Mouse (Mus musculus) cerebellum, adult 11-12 months (tissue): Measurements from ENCODE around the gene Rpf1.

Experiments
- DNase-seq: peaks from one replicate; pipeline ENCODE4 v3.0.0; 2022

Rpf1 gene

GRCm38 (mm10) chr3:146520798-146521651, at the start of gene Rpf1:
Rpf1 (minus strand) TSS chr3:146521429.
- peak; percentile 91 for DNase-seq

DNA sequence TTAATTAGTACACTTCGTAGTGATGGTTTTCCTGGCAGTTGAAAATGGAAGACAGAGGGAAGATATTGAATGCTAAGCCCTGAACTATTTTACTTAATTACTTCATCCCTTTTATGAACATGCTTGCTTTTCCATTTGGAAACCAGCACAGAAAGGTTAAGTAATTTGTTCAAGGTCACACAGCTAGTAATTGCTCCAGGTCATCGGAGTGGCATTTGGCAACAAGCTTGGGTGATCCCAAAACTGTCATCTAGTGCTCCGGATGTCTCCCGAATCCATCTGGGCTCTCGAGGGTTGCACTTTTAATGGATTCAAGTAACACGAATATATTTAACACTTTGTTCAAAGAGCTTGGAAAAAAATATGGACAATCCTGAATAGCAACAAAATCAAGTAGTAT, 49.7 kb upstream of the Rpf1 start:
- no peak for DNase-seq

DNA sequence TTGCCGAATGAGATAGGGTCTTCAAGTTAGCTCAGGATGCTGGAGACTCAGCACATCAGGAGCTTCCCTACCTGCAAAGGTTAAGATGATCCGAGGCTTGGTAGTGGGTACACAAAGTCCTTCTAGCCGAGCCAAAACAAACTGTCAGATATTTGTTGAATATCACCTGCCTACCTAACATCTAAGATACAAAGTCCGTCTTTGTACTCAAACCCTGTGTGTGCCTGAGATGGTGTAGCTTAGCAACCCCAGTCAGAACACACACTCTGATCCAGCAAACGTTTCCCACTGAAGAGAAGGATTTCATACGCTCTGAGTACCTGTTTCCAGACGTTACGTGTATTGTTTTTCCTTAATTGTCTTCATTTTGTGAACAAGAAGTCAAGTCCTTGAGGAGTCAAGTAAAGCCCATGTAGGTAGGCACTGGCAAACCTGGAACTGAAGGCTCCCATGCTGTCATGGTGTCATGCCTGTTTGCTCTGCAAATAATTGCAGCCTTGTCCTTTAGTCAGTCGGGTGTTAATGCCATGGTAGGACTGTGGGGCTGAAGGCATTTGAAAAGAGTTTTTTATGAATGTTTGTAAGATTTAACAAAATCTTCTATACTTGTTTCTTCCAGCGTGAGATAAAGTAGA, 49.0 kb upstream of the Rpf1 start, which contains the start of gene Uox:
TSS of gene Uox (plus strand) at position 279 of the 635 bp plus-strand sequence.
- DNase-seq, result no peak

GRCm38 (mm10) chr3:146569594-146569993, 48.4 kb upstream of the Rpf1 start:
- no peak for DNase-seq

DNA sequence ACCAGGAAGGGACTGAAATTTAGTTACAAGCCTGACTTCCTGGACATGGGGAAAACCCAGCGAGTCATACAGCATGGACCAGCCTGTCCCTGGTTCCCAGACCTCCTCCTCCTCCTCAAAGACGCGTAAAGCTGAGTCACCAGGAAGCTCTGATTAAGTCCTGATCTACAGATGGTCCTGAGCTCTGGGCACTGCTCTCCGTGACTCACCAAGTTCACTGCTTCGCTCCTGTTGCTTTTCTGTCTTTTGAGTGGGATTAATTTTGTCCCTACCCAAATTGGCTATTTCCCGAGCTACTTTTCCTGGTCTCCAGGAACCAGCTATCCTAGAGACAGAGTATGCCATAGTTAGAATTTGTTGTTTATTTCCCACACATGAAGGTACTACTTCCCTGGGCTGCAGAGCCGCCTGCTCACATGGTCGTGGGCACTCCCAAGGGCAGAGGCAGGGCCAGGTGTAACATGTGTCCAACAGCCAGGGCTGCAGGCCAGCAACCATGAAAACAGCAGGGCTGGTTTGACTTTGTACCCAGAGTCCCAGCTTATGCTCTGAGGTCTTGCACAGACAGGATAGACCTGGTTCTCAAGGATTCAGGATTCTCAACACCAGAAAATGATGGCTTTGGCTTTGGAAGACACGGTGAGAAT, 46.8 kb upstream of the Rpf1 start:
- no peak for DNase-seq

GRCm38 (mm10) chr3:146567366-146567765, 46.1 kb upstream of the Rpf1 start:
- no peak for DNase-seq

- DNase-seq, result no peak
Observed at GRCm38 (mm10) chr3:146565065-146565411, 43.8 kb upstream of the Rpf1 start.

- DNase-seq, result peak; percentile 37
Observed at GRCm38 (mm10) chr3:146564268-146565064, 43.2 kb upstream of the Rpf1 start.

DNA sequence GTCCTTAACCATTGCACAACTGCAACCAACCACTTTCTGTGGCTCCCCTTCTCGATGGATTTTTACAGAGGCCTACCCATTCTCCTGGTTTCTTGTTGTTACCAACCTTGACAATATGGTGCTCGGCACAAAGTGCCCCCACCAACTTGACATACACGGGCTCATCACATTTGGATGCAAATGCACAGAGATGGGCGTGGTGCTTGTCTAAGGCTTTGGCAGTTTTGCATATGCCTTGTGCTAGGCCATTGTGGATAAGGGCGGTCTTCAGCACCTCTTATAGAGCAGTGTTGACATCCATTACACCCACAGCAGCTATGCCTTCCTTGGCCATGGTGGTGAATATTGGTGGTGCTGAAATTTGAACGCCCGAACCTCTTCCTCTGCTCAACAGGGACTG, 41.7 kb upstream of the Rpf1 start:
- no peak for DNase-seq

DNA sequence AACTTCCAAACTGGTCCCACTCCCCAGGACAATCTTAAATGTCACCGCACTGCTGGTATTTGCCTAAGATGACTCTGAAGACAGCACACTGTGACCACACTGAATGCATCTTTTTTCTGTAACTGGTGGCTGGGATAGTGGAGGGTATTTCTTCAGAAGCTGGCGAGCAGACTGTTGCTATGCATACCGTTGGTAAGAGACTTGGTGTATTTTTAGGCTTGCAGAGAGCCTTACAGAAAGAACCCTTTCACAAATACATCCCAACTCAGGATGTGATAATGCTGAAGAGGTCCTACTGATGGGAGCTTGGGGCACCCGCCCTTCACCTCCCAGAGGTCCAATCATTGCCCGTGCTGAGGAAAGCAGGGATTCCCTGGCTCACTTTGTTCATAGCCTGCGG, 36.3 kb upstream of the Rpf1 start:
- DNase-seq, result no peak

GRCm38 (mm10) chr3:146556567-146556966, 35.3 kb upstream of the Rpf1 start:
- no peak for DNase-seq

DNA sequence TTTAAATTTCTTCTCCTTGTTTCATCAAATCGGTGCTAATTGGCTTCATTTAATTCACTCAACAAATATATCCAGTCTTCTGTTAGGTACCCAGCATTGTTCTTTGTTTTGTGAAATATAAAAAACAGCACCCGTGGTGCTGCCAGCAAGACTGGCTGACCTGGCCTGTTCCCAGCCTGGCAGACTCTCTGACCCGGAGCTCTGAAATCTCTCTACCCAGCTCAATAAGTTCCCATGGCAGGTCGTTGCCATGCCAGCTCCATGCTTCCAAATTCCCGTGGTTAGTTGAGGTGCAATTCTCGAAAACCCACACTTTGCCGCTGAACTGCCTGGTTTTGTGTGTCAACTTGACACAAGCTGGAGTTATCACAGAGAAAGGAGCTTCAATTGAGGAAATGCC, 33.6 kb upstream of the Rpf1 start:
- no peak for DNase-seq

DNA sequence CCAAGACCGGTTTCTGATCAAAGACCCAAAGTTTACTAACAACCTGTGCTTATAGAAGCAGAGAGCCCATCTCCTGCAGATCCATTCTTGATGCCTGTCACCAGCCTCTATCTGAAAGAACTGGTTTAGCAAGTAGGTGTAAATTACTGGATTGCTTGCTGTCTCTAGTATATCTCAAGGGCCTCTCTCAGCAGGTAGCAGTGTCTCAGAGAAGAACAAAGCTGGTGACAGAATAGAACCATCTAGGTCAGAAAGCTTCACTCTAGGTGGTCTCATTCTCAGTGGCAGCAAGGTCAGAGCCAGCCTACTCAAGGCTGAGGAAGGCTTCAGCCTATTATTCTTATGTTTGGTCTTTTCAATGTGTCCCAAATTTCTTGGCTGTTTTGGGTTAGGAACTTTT, 22.4 kb upstream of the Rpf1 start:
- no peak for DNase-seq

- no peak for DNase-seq
Observed at GRCm38 (mm10) chr3:146540521-146541273, 19.5 kb upstream of the Rpf1 start.

- DNase-seq, result no peak
Observed at GRCm38 (mm10) chr3:146534986-146535385, 13.8 kb upstream of the Rpf1 start.

DNA sequence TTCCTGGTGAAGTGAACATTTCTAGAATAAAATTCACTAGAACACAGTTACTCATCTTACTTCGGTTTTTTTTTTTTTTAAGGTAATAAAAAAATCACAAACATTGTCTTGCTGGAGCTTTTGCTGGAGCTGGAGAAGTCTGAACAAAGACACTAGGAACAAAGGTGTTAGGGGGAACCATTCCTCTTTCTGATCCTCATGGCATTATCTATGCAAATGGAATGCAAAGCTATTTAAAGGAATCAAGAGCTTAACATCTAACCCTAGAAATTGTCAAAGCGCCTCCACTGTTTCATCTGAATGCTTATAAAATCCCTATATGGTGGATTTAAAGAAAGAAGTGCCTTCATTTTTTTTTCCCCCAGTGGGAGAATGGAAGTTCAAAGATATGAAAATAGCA, 7.1 kb upstream of the Rpf1 start:
- no peak for DNase-seq

DNA sequence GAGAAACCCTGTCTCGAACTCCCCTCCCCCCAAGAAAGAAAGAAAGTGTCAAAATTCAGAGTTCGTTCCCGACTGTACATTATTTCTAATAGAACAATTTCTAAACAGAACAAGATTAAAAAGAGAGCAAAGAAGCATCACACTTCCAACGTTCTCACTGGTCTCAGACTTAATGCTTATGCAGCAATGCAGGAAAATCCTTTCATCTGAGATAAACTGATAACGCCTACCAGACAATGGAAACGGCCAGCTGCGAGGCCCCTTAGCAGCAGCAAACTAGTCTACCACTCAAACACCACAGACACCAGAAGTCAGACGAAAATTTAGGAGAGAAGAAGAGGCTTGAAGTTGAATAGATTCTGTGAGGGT, 407 bp upstream of the Rpf1 start:
- no peak for DNase-seq

- no peak for DNase-seq
Observed at GRCm38 (mm10) chr3:146520226-146520797, 917 bp downstream of the Rpf1 start.

DNA sequence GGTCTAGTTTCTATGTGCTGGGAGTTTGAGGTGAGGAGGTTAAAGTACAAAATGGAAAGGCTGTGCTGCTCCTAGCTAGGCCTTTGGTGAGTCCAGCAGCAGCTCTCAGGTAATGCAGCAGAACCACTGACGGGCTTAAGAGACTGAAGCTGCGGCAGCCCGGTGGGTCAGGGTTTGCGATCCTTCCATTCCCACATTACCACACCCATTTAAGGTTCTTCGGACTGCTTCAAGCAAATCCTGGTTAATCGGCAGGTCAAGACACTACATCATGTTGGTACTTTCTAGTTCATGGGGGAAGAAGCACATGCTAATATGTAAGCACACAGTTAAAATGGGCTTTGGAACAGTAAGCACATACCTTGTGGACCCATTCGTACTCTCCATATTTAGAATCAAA, 14.5 kb downstream of the Rpf1 start:
- no peak for DNase-seq

GRCm38 (mm10) chr3:146501601-146502123, 19.6 kb downstream of the Rpf1 start:
- no peak for DNase-seq

GRCm38 (mm10) chr3:146500810-146501201, 20.4 kb downstream of the Rpf1 start:
- no peak for DNase-seq
